Mouse (Mus musculus) layer of hippocampus, postnatal 25 days (tissue): ENCODE data around the gene Lysmd4. TPM values are rescaled to one million over a fixed set of nuclear protein-coding genes. Genes with fewer than 3 reads are reported as not detected.

Experiments used
- DNase-seq, 2 experiments: peaks; one replicate each; pipeline ENCODE4 v3.0.0; 2022; ENCODE audit warnings: mixed read lengths in 2 of 2, low spot score in 1 of 2; ENCODE audit errors: extremely low spot score in 1 of 2
- total RNA-seq, 2 experiments: library from RNA; stranded (reverse); gene quantifications; 2 replicates each; pipeline ENCODE4 v1.2.3; 2021

Gene Lysmd4
- total RNA-seq = 10 to 100 TPM; 32.3 to 37.1 TPM

DNA sequence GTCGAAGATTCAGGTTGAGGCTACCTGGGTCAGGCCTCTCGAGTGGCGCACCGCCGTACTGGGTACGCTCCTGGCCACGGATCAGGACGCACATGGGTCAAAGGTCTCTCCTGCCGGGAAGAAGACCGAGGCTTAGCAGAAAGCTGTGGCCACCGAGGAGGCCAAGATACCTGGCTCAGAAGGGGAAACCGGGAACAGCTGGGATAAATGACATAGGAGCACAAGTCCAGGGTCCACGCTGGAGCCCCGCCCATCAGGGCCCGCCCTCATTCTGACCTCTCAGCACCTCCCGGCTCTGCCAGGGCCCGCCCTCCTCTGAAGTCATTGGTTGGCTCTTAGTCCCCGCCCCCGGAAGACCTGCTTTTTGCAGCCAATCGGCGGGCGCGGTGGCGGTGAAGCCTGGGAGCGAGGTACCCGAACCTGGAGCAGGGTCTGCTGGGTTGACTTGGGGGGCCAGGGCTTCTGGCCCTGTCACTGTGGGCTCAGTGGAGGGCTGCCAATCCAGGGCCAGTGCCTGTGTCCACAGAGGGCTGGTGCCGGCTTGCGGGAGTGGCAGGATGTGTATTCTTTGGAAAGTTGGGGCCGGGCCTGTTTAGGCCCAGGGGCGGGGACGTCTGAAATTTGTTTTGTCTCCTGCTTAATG, at the start of gene Lysmd4:
TSS of gene Lysmd4 (plus strand) at position 325 of the 643 bp plus-strand sequence.
- peak; percentile 86 to 88 for DNase-seq

DNA sequence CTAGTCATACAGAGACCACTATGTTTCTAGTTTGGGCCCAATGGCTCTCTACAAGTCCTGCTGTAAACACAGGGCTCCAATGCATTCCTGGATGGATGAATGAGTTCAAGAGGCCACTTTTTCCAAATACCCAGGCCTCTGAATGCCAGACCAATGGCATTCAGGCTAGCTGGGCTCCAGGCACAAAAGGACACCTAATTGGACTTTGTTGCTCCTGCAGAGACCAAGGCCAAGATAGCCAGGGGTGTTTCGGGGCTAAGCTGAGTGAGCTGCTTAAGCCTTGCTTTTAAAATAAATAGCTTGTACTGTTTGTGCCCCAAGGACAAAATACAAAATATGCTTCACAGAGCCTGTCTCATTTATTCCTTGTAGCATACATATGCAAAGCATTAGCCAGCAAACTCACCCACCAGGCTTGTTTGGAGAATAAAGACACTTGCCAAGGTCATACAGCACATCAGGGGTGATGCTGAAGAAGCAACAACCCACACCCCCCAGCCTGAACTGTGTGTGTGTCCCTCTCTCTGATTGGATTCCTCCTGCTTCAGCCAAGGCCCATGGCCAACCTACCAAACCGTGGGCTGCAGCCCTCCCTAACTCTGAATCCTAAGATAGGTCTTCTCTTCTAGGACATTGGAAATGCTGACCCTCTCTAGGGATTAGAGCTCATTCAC, 48.7 kb upstream of the Lysmd4 start:
- DNase-seq = no peak

DNA sequence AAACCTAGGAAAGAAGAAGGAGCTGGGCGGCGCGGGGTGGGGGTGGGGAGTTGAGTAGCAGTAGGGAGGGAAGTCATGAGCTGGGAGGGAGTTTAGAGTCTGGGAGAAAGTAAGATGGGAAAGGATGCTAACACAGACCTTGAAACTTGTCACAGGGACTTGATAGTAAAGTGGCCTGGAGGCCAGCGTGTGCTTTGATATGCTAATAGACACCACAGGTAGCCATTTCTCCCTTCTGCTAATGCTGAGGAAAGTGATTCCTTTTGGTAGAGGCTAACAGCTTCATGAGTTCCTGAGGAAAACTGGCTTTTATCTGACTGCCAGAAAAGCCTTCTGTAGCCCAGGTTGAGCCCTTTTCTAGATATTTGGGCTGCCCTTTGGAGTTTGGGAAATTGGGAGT, 38.6 kb upstream of the Lysmd4 start:
- no peak for DNase-seq

DNA sequence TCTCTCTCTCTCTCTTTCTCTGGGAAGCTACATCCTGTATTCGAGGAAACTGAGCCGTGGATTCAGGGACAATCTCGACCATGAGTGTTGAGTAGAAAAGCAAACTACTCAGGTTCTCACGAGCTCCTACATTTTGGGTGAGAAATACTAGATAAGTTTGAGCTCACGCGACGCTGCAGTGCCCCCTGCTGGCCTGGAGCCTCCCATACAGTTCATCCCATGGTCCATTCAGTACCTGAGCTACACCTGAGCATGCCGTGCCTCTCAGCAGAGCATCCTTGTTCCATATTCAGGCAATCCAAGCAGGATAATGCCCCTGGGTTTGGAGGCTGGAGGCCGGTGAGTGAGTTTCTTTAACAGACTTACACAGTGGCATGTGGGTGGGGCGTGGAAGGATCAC, 22.9 kb upstream of the Lysmd4 start:
- DNase-seq = peak; percentile 55 to 79

DNA sequence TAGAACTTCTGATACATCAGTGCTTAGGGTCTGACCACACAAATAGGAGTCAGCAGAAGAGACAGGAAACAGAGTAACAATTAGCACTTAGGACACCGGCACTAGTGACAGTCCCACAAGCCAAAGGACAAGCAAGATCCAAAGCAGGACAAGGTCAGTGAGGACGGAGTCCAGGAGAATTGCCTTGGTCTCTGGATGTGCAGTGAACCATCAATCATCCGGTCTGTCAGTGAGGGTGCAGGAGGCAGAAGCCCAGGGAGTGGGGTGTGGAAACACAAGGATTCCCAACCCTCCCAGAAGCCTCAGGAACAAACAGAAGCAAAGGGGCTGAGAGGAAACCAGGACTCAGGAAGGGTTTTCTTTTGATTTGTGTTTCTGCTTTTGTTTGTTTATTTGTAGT, 18.7 kb upstream of the Lysmd4 start:
- no peak for DNase-seq

DNA sequence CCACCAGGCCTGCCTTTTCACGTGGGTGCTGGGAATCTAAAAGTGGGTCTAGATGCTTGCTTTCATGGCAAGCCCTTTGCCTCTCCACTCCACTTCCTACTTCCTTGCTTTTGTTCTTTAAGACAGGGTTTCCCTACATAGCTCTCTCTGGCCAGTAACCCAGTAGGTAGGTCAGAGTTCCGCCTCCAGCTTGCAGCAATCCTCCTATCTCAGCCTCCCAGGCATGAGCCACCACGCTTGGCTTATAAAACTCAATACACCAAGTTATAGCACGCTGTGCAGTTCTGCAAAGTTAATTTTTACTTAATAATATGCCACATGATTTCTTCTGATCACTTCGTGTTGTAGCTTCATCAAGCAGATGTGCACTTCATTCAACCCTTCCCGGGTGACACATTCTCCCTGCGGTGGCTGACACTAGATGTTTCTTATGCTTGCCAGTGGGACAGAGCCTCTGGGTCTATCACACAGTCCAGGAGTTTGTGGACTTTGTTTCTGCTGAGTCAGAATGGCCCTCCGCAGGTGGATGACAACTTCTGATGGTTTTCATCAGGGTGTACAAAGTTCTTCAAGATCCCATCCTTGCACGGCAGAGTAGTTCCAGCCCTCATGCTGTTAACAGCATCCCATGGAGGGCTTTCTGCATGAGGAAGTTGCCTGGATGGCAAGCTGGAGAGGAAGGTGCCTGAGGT, 16.5 kb upstream of the Lysmd4 start:
- no peak for DNase-seq

DNA sequence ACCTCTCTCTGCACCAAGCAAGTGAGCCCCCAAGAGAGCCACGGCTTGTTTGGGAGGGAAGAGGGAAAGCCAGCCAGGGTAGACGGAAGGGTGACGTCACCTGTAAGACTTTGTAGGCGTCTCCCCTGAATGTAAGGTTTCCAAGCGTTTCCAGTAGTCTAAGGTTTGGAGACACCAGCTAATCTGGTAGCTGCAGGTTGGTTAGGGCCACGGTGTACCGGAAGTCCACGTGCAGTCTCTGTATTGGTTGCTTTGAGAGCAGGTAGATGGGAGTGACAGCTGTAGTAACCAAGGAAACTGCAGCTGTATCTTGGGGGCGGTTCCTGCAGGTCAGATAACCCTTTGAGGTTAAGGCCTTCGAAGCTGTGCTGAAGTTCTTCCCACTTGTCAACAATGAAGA, 15.8 kb upstream of the Lysmd4 start:
- DNase-seq = no peak

DNA sequence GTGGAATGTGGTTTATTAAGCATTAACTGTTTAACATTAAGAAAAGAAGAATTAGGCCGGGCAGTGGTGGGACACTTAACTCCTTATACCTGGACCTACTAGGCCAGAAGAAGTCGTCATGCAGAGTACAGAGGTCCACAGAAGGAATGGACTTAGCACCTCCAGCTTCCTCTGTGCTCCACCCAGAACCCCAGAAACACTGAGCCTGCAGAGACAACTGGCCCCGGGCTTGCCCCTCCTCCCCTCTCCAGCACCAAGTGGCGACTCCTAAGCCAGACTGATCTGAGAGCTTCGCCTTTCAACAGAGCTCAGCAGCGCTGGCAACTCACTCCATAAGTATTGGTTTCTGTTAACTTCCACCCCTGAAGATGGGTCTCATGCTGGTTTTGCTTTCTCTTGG, 14.6 kb upstream of the Lysmd4 start:
- DNase-seq = no peak

DNA sequence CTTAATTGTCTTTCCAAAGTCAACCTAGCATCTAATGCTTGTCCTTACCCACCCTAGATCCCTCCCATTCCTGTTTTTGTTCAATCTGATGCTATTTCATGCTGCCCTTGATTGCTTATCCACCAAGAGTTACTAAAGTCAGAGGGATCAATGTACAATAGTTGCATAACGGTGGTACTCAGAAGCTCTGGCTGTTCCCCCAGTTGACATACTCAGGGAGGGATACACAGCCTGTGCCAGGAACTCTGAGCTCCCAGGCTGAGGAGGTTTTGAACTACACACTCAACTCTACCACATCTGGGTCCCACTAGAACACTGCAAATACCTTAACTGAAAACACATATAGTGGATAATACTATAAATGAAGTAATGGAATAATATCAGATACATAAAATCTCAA, 14.0 kb upstream of the Lysmd4 start:
- DNase-seq = no peak

DNA sequence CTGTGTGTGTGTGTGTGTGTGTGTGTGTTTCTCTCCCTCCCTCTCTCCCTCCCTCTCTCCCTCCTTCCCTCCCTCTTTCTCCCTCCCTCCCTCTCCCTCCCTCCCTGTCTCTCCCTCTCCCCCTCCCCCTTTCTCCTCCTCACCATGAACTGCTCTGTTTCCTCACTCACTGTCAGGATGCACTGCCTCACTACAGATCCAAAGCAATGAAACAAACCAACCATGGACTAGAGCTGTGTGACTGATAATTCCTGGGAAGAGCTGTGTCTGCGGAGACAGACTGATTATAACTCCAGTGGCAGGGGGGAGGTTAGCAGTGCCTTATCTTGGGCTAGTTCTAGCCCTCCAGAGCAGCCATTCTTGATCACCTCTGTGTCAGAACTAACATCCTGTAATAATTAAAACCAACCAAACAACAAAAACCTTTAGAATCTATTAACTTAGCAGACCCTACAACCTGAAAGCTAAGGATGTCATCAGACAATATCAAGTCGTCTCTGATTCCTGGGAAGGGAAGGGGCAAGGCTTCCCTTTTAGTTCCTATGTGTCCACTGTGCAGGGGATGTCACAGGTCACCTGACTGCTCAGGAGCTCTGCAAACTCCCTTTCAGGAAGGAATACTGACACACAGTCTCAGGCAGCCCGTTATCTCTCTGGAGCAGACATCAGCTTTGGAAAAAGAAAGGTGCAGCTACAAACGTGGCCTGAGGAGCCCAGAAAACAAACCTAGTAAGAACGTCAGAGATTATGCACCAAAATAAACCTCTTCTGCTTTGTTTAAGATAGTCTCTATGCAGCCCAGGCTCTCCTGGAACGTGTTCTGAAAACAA, 12.1 kb upstream of the Lysmd4 start:
- DNase-seq = no peak

DNA sequence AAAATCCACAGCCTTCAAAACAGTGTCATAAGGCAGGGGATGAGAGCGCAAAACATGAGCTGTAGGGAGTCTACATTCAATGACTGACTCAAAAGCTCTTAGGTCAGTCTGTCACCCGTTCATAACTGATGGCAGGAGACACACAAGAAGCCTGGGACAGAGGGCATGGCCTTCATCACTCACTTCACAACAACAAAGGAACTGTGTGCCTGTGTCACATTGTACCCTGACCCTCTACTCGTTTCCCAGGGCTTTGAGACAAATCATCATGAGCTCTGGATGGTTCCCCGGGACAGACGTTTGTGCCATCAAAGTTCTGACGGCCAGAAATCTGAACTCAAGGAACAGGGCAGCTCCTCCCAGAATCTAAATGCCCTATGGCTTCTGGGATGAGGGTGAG, 11.0 kb upstream of the Lysmd4 start:
- no peak for DNase-seq

DNA sequence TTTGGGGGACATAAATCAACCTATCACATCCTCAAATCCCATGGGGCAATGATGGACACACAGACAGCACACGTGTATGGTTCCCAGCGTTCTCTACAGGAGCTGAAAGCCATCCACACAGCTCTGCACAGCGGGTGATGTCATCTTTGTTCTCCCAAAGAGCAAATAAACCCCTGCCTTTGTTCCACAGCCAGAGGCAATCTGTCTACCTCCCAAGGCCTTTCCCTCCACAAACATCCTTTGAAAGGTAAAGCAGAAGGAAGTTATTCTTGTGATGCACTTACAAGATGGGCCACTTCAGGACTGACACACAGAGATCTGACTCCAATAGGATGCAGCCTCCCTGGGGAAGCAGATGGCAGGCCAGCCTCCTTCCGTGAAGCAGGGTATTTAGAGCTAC, 10.4 kb upstream of the Lysmd4 start:
- no peak for DNase-seq

DNA sequence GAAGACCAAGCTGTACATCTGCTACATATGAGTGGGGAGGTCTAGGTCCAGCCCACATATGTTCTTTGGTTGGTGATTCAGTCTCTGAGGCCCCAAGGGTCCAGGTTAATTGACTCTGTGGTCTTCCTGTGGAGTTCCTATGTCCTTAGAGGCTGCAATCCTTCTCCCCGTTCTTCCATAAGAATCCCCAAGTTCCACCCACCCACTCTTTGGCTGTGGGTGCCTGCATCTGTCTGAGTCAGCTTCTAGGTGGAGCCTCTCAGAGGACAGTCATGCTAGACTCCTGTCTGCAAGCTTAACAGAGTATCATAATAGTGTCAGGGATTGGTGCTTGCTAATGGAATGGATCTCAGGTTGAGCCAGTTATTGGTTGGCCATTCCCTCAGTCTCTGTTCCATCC, 8.8 kb upstream of the Lysmd4 start:
- DNase-seq = no peak

DNA sequence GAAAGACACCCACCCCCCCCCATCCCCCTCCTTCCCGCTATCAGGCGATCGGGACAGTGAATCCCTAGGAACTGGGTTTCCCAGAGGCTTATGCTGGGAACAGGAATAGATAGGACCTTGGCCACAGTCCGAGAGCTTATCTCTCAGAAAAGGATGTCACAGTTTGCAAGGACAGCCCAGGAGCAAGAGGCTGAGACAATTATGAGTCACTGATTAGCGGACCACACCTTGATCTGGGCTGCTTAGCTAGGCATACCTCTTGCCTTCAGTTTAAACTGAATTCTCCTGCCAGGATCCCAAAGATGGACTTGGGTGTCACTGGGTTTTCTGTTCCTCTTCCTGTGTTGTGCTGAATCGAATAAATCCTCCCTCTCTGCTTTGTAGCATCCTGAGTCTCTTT, 6.0 kb upstream of the Lysmd4 start:
- no peak for DNase-seq

DNA sequence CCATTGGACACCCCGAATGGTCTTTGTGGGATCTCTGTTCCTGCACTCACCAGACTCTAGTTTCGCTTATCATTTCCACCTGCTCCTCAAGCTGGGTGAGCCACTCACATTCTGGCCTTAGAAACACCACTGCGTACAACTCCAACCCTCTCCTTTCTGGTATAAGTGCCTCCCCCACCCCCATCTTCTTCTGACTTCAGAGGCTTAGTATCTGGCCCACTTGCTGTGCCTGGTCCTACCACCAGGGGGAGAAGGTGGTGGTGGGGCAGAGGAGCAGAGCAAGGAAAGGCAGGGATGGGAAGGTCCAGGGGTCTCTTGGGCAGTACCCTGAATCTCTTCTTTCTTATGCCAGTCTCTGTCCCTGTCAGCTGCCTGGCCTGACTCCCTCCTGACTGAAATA, 5.3 kb upstream of the Lysmd4 start:
- peak in 1 of 2 experiments; percentile 80 for DNase-seq

DNA sequence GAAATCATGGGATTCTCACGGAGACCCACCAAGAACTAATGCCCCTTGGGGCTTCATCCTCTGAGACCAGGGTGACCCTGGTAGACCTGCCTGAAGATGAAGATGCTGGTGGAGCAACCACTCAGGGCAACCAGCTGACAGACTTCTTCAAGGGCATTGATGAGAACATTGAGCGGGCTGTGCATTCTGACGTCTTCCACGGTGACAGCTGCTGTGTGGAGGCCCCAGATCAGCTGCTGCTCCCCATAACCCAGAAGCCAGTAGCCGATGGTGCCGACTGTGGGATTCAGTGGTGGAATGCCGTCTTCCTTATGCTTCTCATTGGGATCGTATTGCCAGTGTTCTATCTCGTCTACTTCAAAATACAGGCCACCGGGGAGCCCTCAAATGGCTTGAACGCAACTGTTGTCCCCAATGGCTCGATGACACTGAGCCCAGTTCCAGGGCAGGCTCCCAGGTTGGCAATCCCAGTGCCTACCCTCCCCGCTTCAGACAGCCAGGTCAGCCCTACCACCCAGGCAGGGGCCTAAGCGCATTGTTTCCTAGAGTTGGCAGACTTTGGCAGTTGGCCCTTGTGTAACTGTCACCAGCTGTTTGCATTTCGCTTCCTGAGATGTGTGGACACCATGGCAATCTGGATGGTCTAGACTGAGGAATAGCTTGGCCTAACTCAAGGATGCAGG, 3.7 kb downstream of the Lysmd4 start:
- no peak for DNase-seq

DNA sequence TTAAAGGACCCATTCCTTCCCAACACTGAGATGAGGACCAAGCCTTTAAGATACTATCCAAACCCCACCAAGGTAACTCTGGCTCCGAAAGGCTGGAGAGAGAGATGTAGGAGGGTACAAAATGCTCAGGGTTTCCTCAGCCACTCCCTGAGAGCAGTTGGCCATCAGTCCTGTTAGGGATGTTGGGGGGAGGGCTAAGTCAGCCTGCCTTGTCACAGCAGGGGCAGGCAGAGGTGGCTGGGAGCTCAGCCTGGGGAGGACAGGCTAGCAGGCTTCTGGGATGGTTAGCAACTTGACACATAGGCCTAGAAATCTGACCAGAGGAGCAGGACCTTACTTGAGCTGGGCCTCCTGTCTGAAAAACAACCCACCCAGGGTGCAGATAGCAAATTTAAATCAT, 5.2 kb downstream of the Lysmd4 start:
- DNase-seq = no peak

DNA sequence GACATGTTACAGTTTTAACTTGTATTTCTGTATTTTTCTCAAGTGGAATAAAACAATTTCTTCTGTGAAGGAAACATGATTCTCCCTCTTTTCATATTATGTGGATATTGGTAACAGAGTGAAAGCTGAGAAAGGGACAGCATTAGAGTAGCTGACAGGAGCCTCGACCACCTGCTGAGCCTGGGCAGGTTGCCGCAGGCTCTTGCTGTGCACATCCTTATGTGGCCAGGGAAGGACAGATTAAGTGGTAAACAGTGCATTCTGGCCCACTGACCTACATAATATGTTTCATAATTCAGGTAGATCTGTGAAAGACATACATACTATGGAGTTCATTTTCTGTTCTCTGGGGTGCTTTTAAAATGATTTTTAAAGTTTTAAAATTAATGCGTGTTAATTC, 6.0 kb downstream of the Lysmd4 start:
- DNase-seq = no peak

DNA sequence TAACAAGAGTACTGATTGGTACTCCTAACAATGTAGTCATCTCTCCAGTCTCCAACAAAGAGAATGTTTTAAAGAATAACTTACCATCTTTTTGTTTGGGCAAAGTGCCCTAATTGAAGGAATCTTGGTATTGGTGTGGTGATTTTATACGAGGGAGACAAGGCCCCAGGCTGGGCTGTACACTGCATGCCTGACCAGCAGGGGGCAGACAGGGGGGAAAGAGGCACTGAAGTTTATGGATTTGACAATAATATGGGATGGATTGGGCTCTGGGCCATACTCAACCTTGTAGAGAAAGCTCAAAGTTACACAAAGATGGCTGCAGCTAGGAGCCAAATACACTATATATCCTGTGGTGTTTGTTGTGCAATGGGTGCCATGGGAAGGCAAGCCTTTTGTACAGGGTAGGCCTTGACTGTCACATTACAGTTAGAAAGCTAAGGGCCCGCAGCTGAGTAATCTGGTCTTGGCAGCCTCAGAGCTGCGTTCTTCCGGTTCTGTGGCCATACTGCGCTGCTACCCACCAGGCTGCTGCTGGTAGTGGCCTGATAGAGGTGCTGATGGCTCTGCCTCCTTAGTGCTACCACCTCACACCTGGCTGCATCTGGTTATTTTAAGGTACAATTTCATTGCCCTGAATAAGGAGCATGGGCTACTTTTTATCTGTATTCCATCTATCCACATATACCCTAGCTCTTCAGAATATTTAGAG, 6.7 kb downstream of the Lysmd4 start:
- peak in 1 of 2 experiments; percentile 46 for DNase-seq

DNA sequence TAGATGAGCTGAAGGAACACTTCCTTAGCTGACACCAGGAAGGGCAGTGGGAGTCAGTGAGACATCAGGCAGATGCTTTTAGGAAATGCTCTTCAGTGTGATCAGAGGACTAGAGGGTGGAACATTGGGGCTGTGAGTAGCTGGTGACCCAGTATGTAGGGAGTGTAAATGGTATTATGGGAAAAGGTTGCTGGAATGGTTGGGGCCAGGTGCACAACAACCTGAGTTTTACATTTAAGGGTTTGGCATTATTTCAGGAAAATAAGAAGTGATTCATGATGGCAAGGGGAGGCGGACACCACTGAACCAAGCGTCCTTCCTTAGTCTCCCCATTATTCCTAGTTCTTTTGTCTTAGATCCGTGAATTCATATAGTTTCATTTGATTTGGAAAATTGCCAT, 7.4 kb downstream of the Lysmd4 start:
- no peak for DNase-seq
